In the genomic region with DNA sequence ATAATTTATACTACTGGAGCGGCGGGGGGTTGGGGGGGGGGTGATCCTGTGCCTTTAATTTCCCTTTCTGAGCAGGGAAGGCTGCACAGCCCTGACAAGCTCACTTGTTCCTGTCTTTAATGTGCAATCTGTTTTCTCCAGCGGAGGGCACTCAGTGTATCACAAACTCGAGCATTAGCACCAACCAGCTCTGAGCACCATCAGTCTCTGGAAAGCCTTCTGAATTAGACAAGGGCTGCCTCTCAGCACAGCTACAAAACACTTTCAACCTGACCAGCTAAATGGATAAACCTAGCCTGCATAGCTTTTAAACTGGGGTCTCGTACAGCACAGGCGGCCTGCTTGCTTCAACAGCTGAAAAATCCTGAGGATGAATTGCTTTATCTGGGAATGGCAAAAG, we compare ENCODE assay signal across 8 mouse cellular contexts. TPM values are rescaled to one million over a fixed set of nuclear protein-coding genes. Genes with fewer than 3 reads are reported as not detected.
DNase-seq lines count a peak whose midpoint lies in the region; ATAC-seq lines count a peak whose summit lies in the region.

Gene Lrrtm4 (plus strand): TSS at position 113 of the 400 bp plus-strand sequence.

- H3K4me2 ChIP-seq in heart, embryonic 13.5 days = peak within 1 kb of the TSS; percentile 82
- H3K4me2 ChIP-seq in neural tube, embryonic 13.5 days = peak within 1 kb of the TSS; percentile 71

- WGBS in heart, embryonic 13.5 days = 14% methylated on average over 6 of the region's 6 CpGs
- WGBS in neural tube, embryonic 13.5 days = 1% methylated on average over 6 of the region's 6 CpGs

- H3K36me3 ChIP-seq in heart, embryonic 13.5 days = no peaks in the 10 kb centered on the region
- peaks cover 5% of the 10 kb centered on the region; the same call in 1 of the 2 replicates for H3K36me3 ChIP-seq in neural tube, embryonic 13.5 days

- H3K9me3 ChIP-seq in heart, embryonic 13.5 days = no peaks in the 10 kb centered on the region
- no peaks in the 10 kb centered on the region for H3K9me3 ChIP-seq in neural tube, embryonic 13.5 days

- peak within 1 kb of the TSS; percentile 70 for H3K9ac ChIP-seq in heart, embryonic 13.5 days
- H3K9ac ChIP-seq in neural tube, embryonic 13.5 days = peak within 1 kb of the TSS; percentile 73

- no peak within 1 kb of the TSS for H3K27ac ChIP-seq in heart, embryonic 13.5 days (replicated peaks)
- peak within 1 kb of the TSS; percentile 81 for H3K27ac ChIP-seq in neural tube, embryonic 13.5 days (replicated peaks)

- H3K4me3 ChIP-seq in heart, embryonic 13.5 days = peak within 1 kb of the TSS; percentile 54
- peak within 1 kb of the TSS; percentile 55 for H3K4me3 ChIP-seq in neural tube, embryonic 13.5 days

- no peaks in the 10 kb centered on the region for H3K27me3 ChIP-seq in heart, embryonic 13.5 days (replicated peaks)
- H3K27me3 ChIP-seq in neural tube, embryonic 13.5 days = no peaks in the 10 kb centered on the region

- DNase-seq in heart, adult 11 months = no peak
- peak; percentile 21 for DNase-seq in cerebellum, adult 9-11 months
- DNase-seq in frontal cortex, postnatal 10 days (ENCODE audit: low spot score in 2 of 2) = peak; percentile 49 to 52
- DNase-seq in left cerebral cortex, adult 18-20 months (ENCODE audit: low spot score in 2 of 2) = peak; percentile 48 to 67
- no peak for DNase-seq in spleen, postnatal 10 days (ENCODE audit: low spot score in 2 of 2)

- no peak for ATAC-seq in heart, embryonic 13.5 days (ENCODE audit: extremely low read depth, insufficient number of reproducible peaks, low FRiP score, low TSS enrichment)
- peak; percentile 96 for ATAC-seq in neural tube, embryonic 13.5 days (ENCODE audit: low read depth)
- ATAC-seq in megakaryocyte, adult 5-6 weeks (ENCODE audit: poor library complexity, severe bottlenecking) = no peak

- no peaks in the 10 kb centered on the region for H3K4me1 ChIP-seq in heart, embryonic 13.5 days
- H3K4me1 ChIP-seq in neural tube, embryonic 13.5 days (replicated peaks) = peaks cover 8% of the 10 kb centered on the region

RNA-seq across cellular contexts. Expression of gene Lrrtm4, which starts in this region (rescaled TPM):
- polyA plus RNA-seq in heart, embryonic 13.5 days (2015; fragmentation: Nextera tagmentation; extraction: Ambion mirVana) = 0.67 and 1.2 TPM in 2 replicates
- 10 to 100 TPM; 54.1 to 57.5 TPM for total RNA-seq in left cerebral cortex, adult 18-20 months (2021)
- 11.1 and 12.5 TPM in 2 replicates for polyA plus RNA-seq in neural tube, embryonic 13.5 days (2015; fragmentation: Nextera tagmentation; extraction: Ambion mirVana)
- not detected in 2 replicates for total RNA-seq in megakaryocyte, adult 5-6 weeks (2015)
- total RNA-seq in megakaryocyte, adult 5-6 weeks (2017) = not detected in 2 replicates

Comparison
In these comparisons a context has a peak if more than half of its experiments do, and no peak if none do; other contexts are left out.
1. RNA of gene Lrrtm4 (total RNA-seq): 54.1 to 57.5 TPM in left cerebral cortex, adult 18-20 months; not detected in megakaryocyte, adult 5-6 weeks; every median in the first group is over 10 times any median in the second.
2. DNase-seq: peak in cerebellum, adult 9-11 months (single experiment), frontal cortex, postnatal 10 days (2 of 2) and left cerebral cortex, adult 18-20 months (2 of 2); none in heart, adult 11 months (single experiment) and spleen, postnatal 10 days (0 of 2).